ENCODE assay signal across 34 mouse cellular contexts in the genomic region with DNA sequence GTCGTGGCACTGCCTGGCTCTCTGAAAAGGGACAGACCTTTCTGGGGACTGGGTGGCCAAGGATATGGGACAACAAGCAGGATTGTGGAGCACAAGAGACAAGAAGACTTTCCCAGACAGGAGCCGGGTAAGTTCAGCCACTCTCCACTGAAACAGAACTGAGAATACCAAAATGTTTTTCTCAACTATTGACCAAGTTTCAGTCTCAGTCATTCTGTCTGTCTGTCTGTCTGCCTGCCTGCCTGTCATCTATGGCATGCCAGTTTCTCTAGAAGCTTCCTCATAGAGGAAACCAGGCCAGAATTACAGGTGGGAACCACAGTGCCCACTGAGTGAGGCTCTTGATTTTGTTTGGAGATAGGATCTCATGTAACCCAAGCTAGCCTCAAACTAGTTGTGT.
"Had no signal": no experiment of that assay in that cellular context is flagged by ENCODE, and none has a peak within 500 bp of the region (broad histone marks: within the 10 kb centered on the region; RNA-seq: fewer than 3 reads in every experiment).

No protein-coding gene starts in this region.

- H3K27me3 ChIP-seq: heart, embryonic 12.5 days; heart, embryonic 13.5 days; heart, embryonic 15.5 days; hindbrain, embryonic 12.5 days; hindbrain, embryonic 13.5 days; hindbrain, embryonic 15.5 days; intestine, embryonic 15.5 days; kidney, embryonic 15.5 days had no signal

- DNase-seq: heart, postnatal 10 days; heart, postnatal 14 days; heart, postnatal 36 days; heart, postnatal 4 days; kidney, adult 11 months; kidney, adult 18-20 months; kidney, adult 2 months; kidney, adult 8-10 months; kidney, adult 9 months; kidney, postnatal 10 days; kidney, postnatal 14 days; kidney, postnatal 25 days; kidney, postnatal 36 days; kidney, postnatal 4 days; layer of hippocampus, adult 9-11 months; layer of hippocampus, postnatal 36 days had no signal

- ATAC-seq: hindbrain, embryonic 16.5 days; hindbrain, postnatal 0 days; inflammation-experienced regulatory T-cells, adult 6 months; intestine, embryonic 15.5 days; intestine, embryonic 16.5 days had no signal

- H3K9ac ChIP-seq: heart, embryonic 12.5 days; heart, embryonic 13.5 days; heart, embryonic 15.5 days; hindbrain, embryonic 12.5 days; hindbrain, embryonic 13.5 days; hindbrain, embryonic 14.5 days; hindbrain, embryonic 15.5 days; intestine, embryonic 15.5 days; kidney, embryonic 15.5 days had no signal

- H3K9me3 ChIP-seq: heart, embryonic 12.5 days; heart, embryonic 13.5 days; heart, embryonic 15.5 days; hindbrain, embryonic 10.5 days; hindbrain, embryonic 12.5 days; hindbrain, embryonic 13.5 days; hindbrain, embryonic 15.5 days; intestine, embryonic 15.5 days; kidney, embryonic 15.5 days had no signal

- H3K4me2 ChIP-seq: heart, embryonic 11.5 days; heart, embryonic 12.5 days; heart, embryonic 13.5 days; heart, embryonic 15.5 days; hindbrain, embryonic 12.5 days; hindbrain, embryonic 13.5 days; hindbrain, embryonic 14.5 days; hindbrain, embryonic 15.5 days; intestine, embryonic 15.5 days; kidney, embryonic 15.5 days had no signal

- H3K4me1 ChIP-seq: heart, embryonic 12.5 days; heart, embryonic 13.5 days; heart, embryonic 15.5 days; hindbrain, embryonic 12.5 days; hindbrain, embryonic 13.5 days; hindbrain, embryonic 15.5 days; intestine, embryonic 15.5 days; kidney, embryonic 15.5 days had no signal

- H3K27ac ChIP-seq: heart, embryonic 13.5 days; heart, embryonic 15.5 days; hindbrain, embryonic 10.5 days; hindbrain, embryonic 12.5 days; hindbrain, embryonic 13.5 days; hindbrain, embryonic 14.5 days; hindbrain, embryonic 15.5 days; hindbrain, postnatal 0 days; intestine, embryonic 15.5 days; kidney, embryonic 15.5 days; kidney, postnatal 0 days; layer of hippocampus, adult 2 months; left cerebral cortex, adult 2 months had no signal

- H3K4me3 ChIP-seq: heart, embryonic 12.5 days; heart, embryonic 13.5 days; heart, embryonic 15.5 days; hindbrain, embryonic 10.5 days; hindbrain, embryonic 12.5 days; hindbrain, embryonic 13.5 days; hindbrain, embryonic 15.5 days; intestine, embryonic 15.5 days; kidney, embryonic 15.5 days; layer of hippocampus, adult 2 months; left cerebral cortex, adult 2 months had no signal

- H3K36me3 ChIP-seq: heart, embryonic 15.5 days; hindbrain, embryonic 15.5 days; kidney, embryonic 15.5 days had no signal
